Mouse (Mus musculus) natural killer cell, adult 2 months (primary cell): ENCODE measurements around the gene Txndc11.

ENCODE experiments used
- DNase-seq, 2 experiments: peaks; one replicate each; pipeline ENCODE4 v3.0.0; 2022; ENCODE audit warnings: low spot score in 2 of 2

Gene Txndc11

GRCm38 (mm10) chr16:11104905-11105304 is 29.5 kb downstream of the Txndc11 start:
- no peak for DNase-seq

GRCm38 (mm10) chr16:11097301-11097700 is 37.1 kb downstream of the Txndc11 start:
- DNase-seq, result no peak

GRCm38 (mm10) chr16:11093717-11094386 is 40.6 kb downstream of the Txndc11 start:
- DNase-seq, result no peak

- DNase-seq, result no peak
These were observed 41.9 kb downstream of the Txndc11 start for GRCm38 (mm10) chr16:11092523-11092922.

GRCm38 (mm10) chr16:11092061-11092460 is 42.4 kb downstream of the Txndc11 start:
- no peak for DNase-seq

GRCm38 (mm10) chr16:11090836-11091570 is 43.4 kb downstream of the Txndc11 start:
- DNase-seq, result no peak

- DNase-seq, result no peak
These were observed 47.4 kb downstream of the Txndc11 start for GRCm38 (mm10) chr16:11086856-11087588.

- DNase-seq, result no peak
These were observed 48.2 kb downstream of the Txndc11 start for GRCm38 (mm10) chr16:11086299-11086698.

GRCm38 (mm10) chr16:11084181-11084580 is 50.3 kb downstream of the Txndc11 start:
- DNase-seq, result no peak

- DNase-seq, result no peak
These were observed 56.1 kb downstream of the Txndc11 start for GRCm38 (mm10) chr16:11078216-11078869.

GRCm38 (mm10) chr16:11077601-11078201 is 56.7 kb downstream of the Txndc11 start:
- peak in 1 of 2 experiments; percentile 85 for DNase-seq

GRCm38 (mm10) chr16:11073060-11073459 is 61.4 kb downstream of the Txndc11 start:
- no peak for DNase-seq

GRCm38 (mm10) chr16:11072454-11072853 is 62.0 kb downstream of the Txndc11 start:
- DNase-seq, result no peak

- DNase-seq, result peak in 1 of 2 experiments; percentile 54
These were observed 62.6 kb downstream of the Txndc11 start for GRCm38 (mm10) chr16:11071887-11072286.

GRCm38 (mm10) chr16:11071176-11071575 is 63.3 kb downstream of the Txndc11 start:
- DNase-seq, result no peak

GRCm38 (mm10) chr16:11069710-11070420 is 64.6 kb downstream of the Txndc11 start:
- DNase-seq, result no peak

- no peak for DNase-seq
These were observed 65.2 kb downstream of the Txndc11 start for GRCm38 (mm10) chr16:11069271-11069670.

- no peak for DNase-seq
These were observed 65.8 kb downstream of the Txndc11 start for GRCm38 (mm10) chr16:11068666-11069065.

- no peak for DNase-seq
These were observed 67.6 kb downstream of the Txndc11 start for GRCm38 (mm10) chr16:11066833-11067191.

GRCm38 (mm10) chr16:11066029-11066832 is 68.2 kb downstream of the Txndc11 start, which contains the start of gene Litaf:
Gene Litaf, minus strand, starts transcription at chr16:11066157.
- DNase-seq, result peak; percentile 88 to 96
